9 mouse cellular contexts compared by ENCODE assay signal in the genomic region with DNA sequence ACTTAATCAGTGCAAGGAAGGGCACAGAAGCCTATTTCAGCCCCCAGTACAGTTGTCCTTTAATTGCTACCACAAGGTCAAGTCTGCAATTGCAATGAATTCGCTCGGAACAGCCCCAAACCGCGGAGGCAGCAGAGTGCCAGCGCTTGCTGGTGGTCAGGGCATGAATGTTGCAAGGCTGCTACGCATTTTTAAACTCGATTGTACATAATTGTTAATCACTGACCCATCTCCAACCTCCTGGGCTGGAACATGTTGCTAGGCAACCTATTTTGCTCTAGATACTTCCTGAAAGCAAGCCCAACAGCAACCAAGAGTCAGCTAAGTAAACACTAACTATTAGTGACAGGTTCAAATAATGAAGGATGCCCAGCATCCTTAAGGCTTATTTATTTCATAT.
DNase-seq lines count a peak whose midpoint lies in the region; ATAC-seq lines count a peak whose summit lies in the region.
"Had no signal": no experiment of that assay in that cellular context is flagged by ENCODE, and none has a peak within 500 bp of the region (broad histone marks: within the 10 kb centered on the region; RNA-seq: fewer than 3 reads in every experiment).

No protein-coding gene starts in this region.

- H3K27me3 ChIP-seq in heart, embryonic 13.5 days (replicated peaks), result no peaks in the 10 kb centered on the region
- H3K27me3 ChIP-seq in intestine, embryonic 14.5 days (replicated peaks; ENCODE audit: control insufficient read depth, insufficient read depth, low read length), result no peaks in the 10 kb centered on the region
- peaks cover 27% of the 10 kb centered on the region for H3K27me3 ChIP-seq in midbrain, embryonic 12.5 days

- 72% methylated on average over 7 of the region's 7 CpGs for WGBS in heart, embryonic 13.5 days
- WGBS in intestine, embryonic 14.5 days, result 55% methylated on average over 7 of the region's 7 CpGs
- 15% methylated on average over 7 of the region's 7 CpGs for WGBS in midbrain, embryonic 12.5 days

- no peaks in the 10 kb centered on the region for H3K36me3 ChIP-seq in heart, embryonic 13.5 days
- H3K36me3 ChIP-seq in intestine, embryonic 14.5 days (ENCODE audit: control insufficient read depth, insufficient read depth, low read length), result no peaks in the 10 kb centered on the region
- H3K36me3 ChIP-seq in midbrain, embryonic 12.5 days, result no peaks in the 10 kb centered on the region

- no peak for ATAC-seq in heart, embryonic 13.5 days (ENCODE audit: extremely low read depth, insufficient number of reproducible peaks, low FRiP score, low TSS enrichment)
- 0 out of 2 replicates have a peak, but pooled peaks have one; percentile 42 for ATAC-seq in intestine, embryonic 14.5 days (replicated peaks; ENCODE audit: low FRiP score, low TSS enrichment, low read depth)
- ATAC-seq in midbrain, embryonic 12.5 days (ENCODE audit: low FRiP score, low read depth), result peak; percentile 39; the same call in 1 of the 2 replicates
- no peak for ATAC-seq in CD4-positive, CD25-positive, alpha-beta regulatory T cell, adult 4 months

- 0 out of 2 replicates have a peak overlapping the region, but pooled peaks have one; percentile 32 for H3K27ac ChIP-seq in heart, embryonic 13.5 days (replicated peaks)
- H3K27ac ChIP-seq in intestine, embryonic 14.5 days (ENCODE audit: low read depth), result no peak overlapping the region
- H3K27ac ChIP-seq in midbrain, embryonic 12.5 days (replicated peaks), result no peak overlapping the region

- intact Hi-C loops in heart, postnatal 25 days (cut with DNase I), result loop anchor here (5.0 kb wide), 1 partner anchor 81 kb away; no protein-coding TSS in a partner anchor

- no peak overlapping the region for H3K4me3 ChIP-seq in heart, embryonic 13.5 days
- H3K4me3 ChIP-seq in intestine, embryonic 14.5 days (ENCODE audit: low read depth, low read length), result no peak overlapping the region
- H3K4me3 ChIP-seq in midbrain, embryonic 12.5 days, result no peak overlapping the region
- H3K4me3 ChIP-seq: erythroblast, embryonic 14.5 days had no signal

- no peak overlapping the region for H3K9ac ChIP-seq in heart, embryonic 13.5 days
- no peak overlapping the region for H3K9ac ChIP-seq in intestine, embryonic 14.5 days (ENCODE audit: low read length)
- no peak overlapping the region for H3K9ac ChIP-seq in midbrain, embryonic 12.5 days (replicated peaks)

- DNase-seq in heart, adult 9 months (ENCODE audit: low spot score in 2 of 2), result no peak
- DNase-seq in embryo, embryonic 9.5 days (ENCODE audit: extremely low spot score), result peak; percentile 30
- no peak for DNase-seq in intestine, embryonic 14.5 days (ENCODE audit: low spot score)
- DNase-seq in urinary bladder, postnatal 4 days (ENCODE audit: low spot score in 2 of 2), result no peak
- DNase-seq in heart, postnatal 25 days (ENCODE audit: low spot score), result no peak

- H3K4me1 ChIP-seq in heart, embryonic 13.5 days, result peaks cover 30% of the 10 kb centered on the region
- H3K4me1 ChIP-seq in intestine, embryonic 14.5 days (replicated peaks; ENCODE audit: control insufficient read depth, insufficient read depth, low read length), result peaks cover 21% of the 10 kb centered on the region
- H3K4me1 ChIP-seq in midbrain, embryonic 12.5 days, result peaks cover 24% of the 10 kb centered on the region

- H3K4me2 ChIP-seq in heart, embryonic 13.5 days, result 0 out of 2 replicates have a peak overlapping the region, but pooled peaks have one; percentile 54
- H3K4me2 ChIP-seq in intestine, embryonic 14.5 days (ENCODE audit: low read length), result no peak overlapping the region
- peak overlapping the region; percentile 36 for H3K4me2 ChIP-seq in midbrain, embryonic 12.5 days (replicated peaks)

- 0 out of 2 replicates have a peak, but pooled peaks cover 3% of the 10 kb centered on the region for H3K9me3 ChIP-seq in heart, embryonic 13.5 days
- H3K9me3 ChIP-seq in intestine, embryonic 14.5 days (ENCODE audit: control insufficient read depth, low read length), result no peaks in the 10 kb centered on the region
- no peaks in the 10 kb centered on the region for H3K9me3 ChIP-seq in midbrain, embryonic 12.5 days

Comparison
In these comparisons a context has a peak if more than half of its experiments do, and no peak if none do; other contexts are left out.
1. ATAC-seq: peak in intestine, embryonic 14.5 days (single experiment) and midbrain, embryonic 12.5 days (single experiment); none in heart, embryonic 13.5 days (single experiment) and CD4-positive, CD25-positive, alpha-beta regulatory T cell, adult 4 months (single experiment).